Mouse (Mus musculus): ENCODE measurements around the gene Ahnak. TPM values are rescaled to one million over a fixed set of nuclear protein-coding genes. Genes with fewer than 3 reads are reported as not detected.

Ahnak gene
- total RNA-seq (2021): 157 and 186 TPM in 2 replicates
- long read RNA-seq, experiment 1, full-length matches to known transcripts: 7 of 19 reads
- long read RNA-seq, experiment 1, partial matches to known transcripts: 0 of 19 reads
- long read RNA-seq, experiment 1, other reads (novel, unspliced or antisense): 12 of 19 reads
- long read RNA-seq, experiment 2, transcript Ahnak-201 (6 exons, 830 nt): major isoform, 6 of 17 reads
- long read RNA-seq, experiment 2, partial matches to known transcripts: 1 of 17 reads
- long read RNA-seq, experiment 2, other reads (novel, unspliced or antisense): 10 of 17 reads

DNA sequence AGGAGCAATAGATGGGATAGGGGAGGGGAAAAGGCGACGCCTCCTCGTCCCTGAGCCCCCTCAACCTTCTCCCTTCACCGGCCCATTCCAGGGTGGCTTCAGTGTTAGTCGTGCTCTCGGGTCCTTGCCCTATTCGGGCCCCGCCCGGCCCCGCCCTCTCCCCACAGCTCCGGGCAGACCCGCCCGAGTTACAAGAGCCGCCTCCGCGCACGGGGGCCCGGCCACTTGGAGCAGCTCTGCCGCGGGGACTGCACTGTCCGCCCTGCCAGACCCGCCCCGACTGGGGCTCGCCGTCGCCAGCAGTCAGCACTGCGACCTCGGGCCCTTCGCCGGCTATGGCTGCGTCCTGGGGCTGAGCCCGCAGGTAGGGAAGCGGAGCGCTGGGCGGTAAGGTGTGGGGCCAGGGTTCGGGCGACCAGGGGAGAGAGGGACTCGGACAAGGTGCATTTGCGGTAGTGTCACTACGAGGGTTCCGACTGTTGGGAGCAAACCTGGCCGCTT lies at the start of gene Ahnak:
TSS of gene Ahnak (plus strand) at position 219 of the 501 bp plus-strand sequence.
- peak; percentile 89 for DNase-seq

- DNase-seq: no peak
Observed at GRCm38 (mm10) chr19:8940526-8941133, 48.5 kb upstream of the Ahnak start.

- no peak for DNase-seq
Observed at GRCm38 (mm10) chr19:8941136-8941514, 48.0 kb upstream of the Ahnak start.

- DNase-seq: peak; percentile 99
Observed at GRCm38 (mm10) chr19:8941515-8942217, 47.4 kb upstream of the Ahnak start, which contains the start of gene Mta2. Gene Mta2, plus strand, starts transcription at chr19:8941875.

DNA sequence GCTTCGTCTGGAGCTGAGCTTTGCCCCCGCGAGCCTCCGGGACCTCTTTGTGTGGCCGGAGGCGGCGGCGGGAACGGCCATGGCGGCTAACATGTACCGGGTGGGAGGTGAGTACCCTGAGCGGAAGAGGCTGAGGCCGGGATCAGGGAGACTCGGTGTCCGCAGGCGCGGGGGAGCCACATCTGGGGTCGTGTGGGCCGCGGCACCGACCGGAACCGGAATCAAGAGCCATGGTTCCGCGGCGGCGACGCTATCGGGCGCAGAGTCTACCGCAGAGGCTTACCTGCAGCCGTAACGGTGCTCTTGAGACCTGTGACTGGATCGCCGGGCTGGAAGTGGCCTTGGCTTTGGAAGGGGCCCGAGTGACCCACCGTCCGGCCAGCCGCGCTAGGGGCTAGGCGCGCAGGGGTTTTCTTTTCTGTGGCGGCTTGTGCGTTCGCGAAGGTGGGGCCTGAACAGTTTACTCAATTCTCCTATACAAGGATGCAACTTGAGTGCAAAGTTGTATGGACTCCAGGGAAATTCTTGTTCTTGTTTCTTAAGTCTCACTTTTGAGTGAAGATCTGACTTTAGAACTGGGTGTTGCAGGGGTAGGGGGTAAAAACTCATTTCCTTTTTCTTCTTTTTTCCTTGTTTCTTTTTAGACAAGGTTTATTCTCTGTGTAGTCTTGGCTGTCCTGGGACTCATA lies 46.7 kb upstream of the Ahnak start:
- DNase-seq: peak; percentile 76

DNA sequence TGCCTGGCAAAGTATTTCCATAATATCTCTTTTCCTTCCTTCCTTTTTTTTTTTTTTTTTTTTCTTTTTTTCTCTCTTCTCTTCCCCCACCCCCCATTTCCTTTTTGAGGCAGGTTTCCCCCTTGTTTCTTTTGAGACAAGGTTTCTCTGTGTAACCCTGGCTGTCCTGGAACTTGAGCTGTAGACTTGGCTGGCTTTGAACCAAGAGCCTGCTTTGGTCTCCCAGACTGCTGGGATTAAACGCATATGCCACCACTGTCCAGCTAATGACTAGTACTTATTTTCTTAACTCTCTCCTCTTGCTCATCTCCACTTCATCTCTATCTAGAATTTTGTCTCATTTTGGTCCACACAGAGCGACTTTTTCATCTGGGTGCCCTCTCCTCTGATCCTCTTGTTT lies 46.0 kb upstream of the Ahnak start:
- peak; percentile 4 for DNase-seq

DNA sequence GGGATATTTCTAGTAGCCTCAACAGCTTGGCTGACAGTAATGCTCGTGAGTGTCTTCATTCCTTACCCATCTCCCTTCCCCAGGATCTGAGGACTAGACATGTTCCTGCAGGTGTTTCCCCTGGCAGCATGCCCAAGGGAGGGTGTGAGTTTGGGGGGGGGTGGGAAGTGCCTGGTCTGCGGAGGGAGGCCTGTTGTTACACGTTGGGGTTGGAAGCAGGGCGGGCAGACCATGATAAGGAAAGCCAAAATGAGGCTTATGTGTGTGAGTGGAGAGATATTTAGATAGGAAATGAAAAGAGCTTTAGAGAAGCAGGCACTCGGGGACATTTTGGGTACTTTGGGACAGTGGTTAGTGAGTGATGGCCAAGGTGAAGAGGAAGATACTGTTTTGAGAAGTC lies 45.0 kb upstream of the Ahnak start:
- DNase-seq: peak; percentile 44

DNA sequence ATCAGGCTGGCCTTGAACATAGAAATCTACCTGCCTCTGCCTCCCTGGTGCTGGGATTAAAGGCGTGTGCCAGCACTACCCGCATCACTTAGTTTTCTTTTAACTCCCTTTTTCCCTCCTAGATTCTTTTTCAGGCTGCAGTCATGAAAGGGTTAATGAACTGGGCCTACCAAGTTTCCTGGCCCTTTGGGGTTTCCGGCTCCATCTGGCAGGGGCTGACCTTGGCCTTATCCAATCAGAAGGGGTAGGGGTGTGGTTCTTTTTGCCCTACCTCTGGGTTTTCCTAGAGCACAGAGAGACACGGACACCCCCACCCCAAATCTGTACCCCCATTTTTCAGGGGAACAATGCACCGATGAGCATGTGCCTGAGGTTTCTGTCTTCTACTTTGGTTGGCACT lies 44.3 kb upstream of the Ahnak start:
- peak; percentile 93 for DNase-seq

GRCm38 (mm10) chr19:8945251-8945650 lies 43.8 kb upstream of the Ahnak start:
- no peak for DNase-seq

- no peak for DNase-seq
Observed at GRCm38 (mm10) chr19:8946929-8947328, 42.2 kb upstream of the Ahnak start.

DNA sequence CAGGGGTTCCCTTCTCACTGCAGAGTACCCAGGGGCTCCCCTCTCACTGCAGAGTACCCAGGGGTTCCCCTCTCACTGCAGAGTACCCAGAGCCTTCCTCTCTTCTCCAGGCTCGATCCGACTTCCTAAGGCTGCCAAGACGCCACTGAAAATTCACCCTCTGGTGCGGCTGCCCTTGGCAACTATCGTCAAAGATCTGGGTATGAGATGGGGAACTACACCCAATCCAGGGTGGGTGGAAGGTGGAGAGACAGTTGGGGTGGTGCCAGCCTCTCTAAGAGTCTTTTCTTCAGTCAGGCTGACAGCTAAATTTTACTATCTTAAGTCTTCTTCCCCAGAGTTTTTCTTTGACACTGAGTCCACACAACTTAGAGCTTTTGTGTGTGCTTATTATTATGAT lies 38.9 kb upstream of the Ahnak start:
- DNase-seq: no peak

- no peak for DNase-seq
Observed at GRCm38 (mm10) chr19:8952241-8952640, 36.8 kb upstream of the Ahnak start.

DNA sequence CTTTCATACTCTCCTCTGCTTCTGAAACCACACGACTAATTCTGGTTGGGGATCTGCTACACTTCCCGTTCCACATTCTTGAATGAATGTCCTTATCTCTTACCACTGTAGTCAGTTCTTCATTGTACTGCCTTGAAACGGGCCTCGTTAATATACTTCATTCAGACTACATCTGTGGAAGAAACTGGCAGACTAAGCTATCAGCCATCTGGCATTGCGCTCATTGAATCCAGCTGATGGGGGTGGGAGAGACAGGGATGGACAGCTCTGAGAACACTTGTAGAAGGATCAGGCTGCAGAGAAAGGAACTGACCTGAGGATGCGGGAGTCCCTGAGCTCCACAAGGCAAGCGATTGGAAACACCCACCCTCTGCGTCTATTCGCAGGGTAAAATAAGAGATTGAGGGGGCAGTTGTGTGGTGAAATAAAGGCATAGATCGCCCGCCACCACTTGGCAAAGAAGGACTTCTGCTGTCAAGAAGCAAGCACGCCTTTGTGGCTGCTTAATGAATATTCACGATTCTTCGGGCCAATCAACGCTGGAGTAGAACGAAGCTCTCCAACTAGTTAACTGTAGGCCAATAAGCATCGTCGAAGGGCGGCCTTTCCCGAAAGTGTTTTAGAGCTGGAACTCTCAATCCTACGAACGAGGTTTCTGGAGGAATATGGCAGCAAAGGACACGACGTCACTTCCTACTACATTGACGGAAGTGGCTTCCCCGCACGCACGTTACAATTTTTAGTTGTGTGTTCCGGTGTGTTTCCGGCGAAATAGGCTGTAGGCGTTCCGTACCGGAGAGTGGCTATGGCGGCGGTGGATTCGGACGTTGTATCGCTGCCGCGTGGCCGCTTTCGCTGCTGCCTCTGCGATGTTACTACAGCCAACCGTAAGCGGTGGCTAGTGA lies 35.7 kb upstream of the Ahnak start, which contains the start of gene Tut1:
TSS of gene Tut1 (plus strand) at position 713 of the 905 bp plus-strand sequence.
- peak; percentile 93 for DNase-seq

- no peak for DNase-seq
Observed at GRCm38 (mm10) chr19:8954171-8954570, 34.9 kb upstream of the Ahnak start.

DNA sequence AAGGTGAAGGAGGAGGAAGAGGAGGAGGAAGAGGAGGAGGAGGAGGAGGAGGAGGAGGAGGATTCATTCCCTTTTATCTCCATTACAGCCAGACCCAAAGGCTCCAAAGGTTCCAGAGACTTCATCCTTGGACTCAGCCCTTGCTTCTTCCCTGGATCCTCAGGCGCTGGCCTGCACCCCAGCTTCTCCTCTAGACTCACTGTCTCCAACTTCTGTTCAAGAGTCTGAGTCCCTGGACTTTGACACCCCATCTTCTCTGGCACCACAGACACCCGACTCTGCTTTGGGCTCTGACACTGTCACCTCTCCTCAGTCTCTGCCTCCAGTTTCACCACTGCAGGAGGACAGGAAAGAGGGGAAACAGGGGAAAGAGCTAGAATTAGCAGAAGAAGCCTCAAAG lies 26.8 kb upstream of the Ahnak start:
- no peak for DNase-seq

GRCm38 (mm10) chr19:8965075-8965474 lies 24.0 kb upstream of the Ahnak start:
- DNase-seq: no peak

DNA sequence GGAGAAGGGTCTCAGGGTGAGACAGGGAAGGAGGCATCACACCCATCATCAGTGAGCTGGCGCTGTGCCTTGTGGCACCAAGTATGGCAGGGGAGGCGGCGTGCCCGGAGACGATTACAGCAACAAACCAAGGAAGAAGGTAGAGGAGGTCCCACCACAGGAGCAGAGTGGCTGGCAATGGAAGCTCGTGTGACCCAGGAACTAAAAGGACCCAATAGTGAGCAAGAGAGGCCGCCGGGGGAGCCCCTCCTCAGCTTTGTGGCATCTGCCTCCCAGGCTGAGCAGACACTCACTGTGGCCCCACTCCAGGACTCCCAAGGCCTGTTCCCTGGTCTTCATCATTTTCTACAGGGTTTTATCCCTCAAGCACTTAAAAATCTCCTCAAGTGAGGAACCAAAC lies 23.3 kb upstream of the Ahnak start:
- DNase-seq: peak; percentile 40

GRCm38 (mm10) chr19:8966198-8966589 lies 22.9 kb upstream of the Ahnak start:
- no peak for DNase-seq

DNA sequence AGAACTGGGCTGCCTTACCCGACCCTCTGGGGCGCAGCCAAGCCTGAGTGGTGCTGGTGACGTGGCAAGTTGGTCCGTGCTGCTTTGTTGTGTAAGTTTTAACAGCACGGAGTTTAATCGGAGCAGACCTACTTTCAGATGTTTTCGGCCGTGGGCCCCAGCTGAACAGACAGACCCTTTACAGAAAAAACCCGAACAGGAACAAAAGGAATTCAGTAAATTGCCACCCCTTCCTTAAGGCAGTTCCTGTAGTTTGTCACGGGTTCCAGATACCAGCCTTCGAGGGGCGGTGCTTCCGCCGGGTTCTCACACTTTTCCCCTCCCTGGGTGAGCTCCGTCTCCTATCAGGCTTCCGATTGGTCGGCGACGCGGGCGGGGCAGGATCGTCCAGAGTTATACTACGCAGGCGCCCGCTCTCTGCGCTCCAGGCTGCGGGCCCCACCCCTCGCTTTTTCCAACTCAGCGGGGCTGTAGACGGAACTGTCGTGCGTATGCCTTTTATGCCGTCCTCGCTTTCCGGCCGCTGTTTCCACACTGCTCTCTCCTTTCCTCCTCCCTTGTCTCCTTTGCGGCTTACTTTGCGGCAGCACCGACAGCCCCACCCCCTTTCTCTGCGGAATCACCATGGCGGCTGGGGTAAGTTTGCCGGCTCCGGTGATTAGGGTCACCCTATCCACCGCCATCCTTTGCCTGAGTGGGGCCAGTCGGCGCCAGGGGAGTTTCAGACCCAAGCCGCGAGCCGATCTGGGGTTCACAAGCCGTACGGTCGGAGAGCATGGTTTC lies 22.3 kb upstream of the Ahnak start, which contains the start of gene Eef1g:
TSS of gene Eef1g (plus strand) at position 452 of the 783 bp plus-strand sequence.
- peak; percentile 99 for DNase-seq

- DNase-seq: peak; percentile 39
Observed at GRCm38 (mm10) chr19:8967373-8967743, 21.7 kb upstream of the Ahnak start.

- DNase-seq: no peak
Observed at GRCm38 (mm10) chr19:8967893-8968292, 21.2 kb upstream of the Ahnak start.

Measured in adrenal gland, postnatal 14 days (tissue).